Comparison of ENCODE assay signal across 15 mouse cellular contexts in the genomic region with DNA sequence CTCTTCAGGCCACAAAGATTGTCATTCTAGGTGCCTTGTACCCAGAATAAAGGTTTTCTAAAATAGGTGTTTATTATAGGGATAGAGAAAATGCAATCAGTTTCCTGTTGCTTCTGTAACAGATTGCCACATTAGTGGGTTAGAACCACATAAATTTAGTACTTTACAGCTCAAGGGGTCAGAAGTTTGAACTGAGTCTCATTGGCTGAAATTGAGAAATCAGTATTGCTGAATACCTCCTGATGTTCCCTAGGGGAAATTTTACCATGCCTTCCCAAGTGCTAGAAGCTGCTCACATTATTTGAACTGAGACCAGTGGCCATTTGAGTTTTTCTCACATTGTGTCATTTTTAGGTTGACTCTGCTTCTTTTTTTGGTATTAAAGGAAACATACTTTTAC.
"Had no signal": no experiment of that assay in that cellular context is flagged by ENCODE, and none has a peak within 500 bp of the region (broad histone marks: within the 10 kb centered on the region; RNA-seq: fewer than 3 reads in every experiment).

No protein-coding gene starts in this region.

- H3K27ac ChIP-seq: midbrain, embryonic 12.5 days; neural tube, embryonic 12.5 days; stomach, embryonic 15.5 days; stomach, postnatal 0 days had no signal

- H3K9me3 ChIP-seq: megakaryocyte, embryonic 14.5 days; midbrain, embryonic 12.5 days; neural tube, embryonic 12.5 days; stomach, embryonic 15.5 days had no signal

- H3K36me3 ChIP-seq: midbrain, embryonic 12.5 days; neural tube, embryonic 12.5 days; stomach, embryonic 15.5 days had no signal

- ATAC-seq: midbrain, embryonic 16.5 days had no signal

- H3K4me1 ChIP-seq: midbrain, embryonic 12.5 days; neural tube, embryonic 12.5 days; stomach, embryonic 15.5 days had no signal

- DNase-seq: lung, adult 18-20 months; lung, embryonic 14.5 days; lung, postnatal 10 days; lung, postnatal 4 days; midbrain, embryonic 14.5 days; right cerebral cortex, postnatal 14 days; thymus, adult 2 months; thymus, postnatal 25 days; thymus, postnatal 4 days had no signal

- H3K4me2 ChIP-seq: lung, embryonic 14.5 days; midbrain, embryonic 12.5 days; neural tube, embryonic 12.5 days; stomach, embryonic 15.5 days had no signal

- H3K4me3 ChIP-seq: megakaryocyte, embryonic 14.5 days; midbrain, embryonic 12.5 days; neural tube, embryonic 12.5 days; stomach, embryonic 15.5 days had no signal

- H3K27me3 ChIP-seq: megakaryocyte, embryonic 14.5 days; midbrain, embryonic 12.5 days; neural tube, embryonic 12.5 days; stomach, embryonic 15.5 days had no signal
